Mouse (Mus musculus): Measurements from ENCODE around the gene Cdkn1b. TPM values are rescaled to one million over a fixed set of nuclear protein-coding genes. Genes with fewer than 3 reads are reported as not detected.

Cdkn1b gene
- polyA plus RNA-seq, 1 experiment from 2014 or later: 58.8 TPM

GRCm38 (mm10) chr6:134903368-134903767, 16.8 kb upstream of the Cdkn1b start:
- no peak for DNase-seq (ENCODE audit: low spot score)

GRCm38 (mm10) chr6:134903891-134904884, 16.0 kb upstream of the Cdkn1b start:
- DNase-seq (ENCODE audit: low spot score): no peak

- DNase-seq (ENCODE audit: low spot score): no peak
Measured at GRCm38 (mm10) chr6:134905811-134906210, 14.4 kb upstream of the Cdkn1b start.

GRCm38 (mm10) chr6:134914523-134914922, 5.7 kb upstream of the Cdkn1b start:
- DNase-seq (ENCODE audit: low spot score): no peak

GRCm38 (mm10) chr6:134916641-134917040, 3.6 kb upstream of the Cdkn1b start:
- DNase-seq (ENCODE audit: low spot score): peak; percentile 65

GRCm38 (mm10) chr6:134917087-134917486, 3.1 kb upstream of the Cdkn1b start:
- DNase-seq (ENCODE audit: low spot score): peak; percentile 72

GRCm38 (mm10) chr6:134918769-134919168, 1.4 kb upstream of the Cdkn1b start:
- DNase-seq (ENCODE audit: low spot score): peak; percentile 46

- peak; percentile 30 for DNase-seq (ENCODE audit: low spot score)
Measured at GRCm38 (mm10) chr6:134919511-134920189, 551 bp upstream of the Cdkn1b start.

GRCm38 (mm10) chr6:134921014-134921694, 953 bp downstream of the Cdkn1b start:
- peak; percentile 84 for DNase-seq (ENCODE audit: low spot score)

- DNase-seq (ENCODE audit: low spot score): no peak
Measured at GRCm38 (mm10) chr6:134921695-134922510, 1.7 kb downstream of the Cdkn1b start.

- no peak for DNase-seq (ENCODE audit: low spot score)
Measured at GRCm38 (mm10) chr6:134922511-134923195, 2.5 kb downstream of the Cdkn1b start.

GRCm38 (mm10) chr6:134923670-134924069, 3.5 kb downstream of the Cdkn1b start:
- DNase-seq (ENCODE audit: low spot score): no peak

- no peak for DNase-seq (ENCODE audit: low spot score)
Measured at GRCm38 (mm10) chr6:134924262-134924661, 4.1 kb downstream of the Cdkn1b start.

GRCm38 (mm10) chr6:134925673-134926337, 5.6 kb downstream of the Cdkn1b start:
- DNase-seq (ENCODE audit: low spot score): no peak

GRCm38 (mm10) chr6:134926338-134926705, 6.1 kb downstream of the Cdkn1b start:
- no peak for DNase-seq (ENCODE audit: low spot score)

- DNase-seq (ENCODE audit: low spot score): peak; percentile 62
Measured at GRCm38 (mm10) chr6:134926803-134927594, 6.8 kb downstream of the Cdkn1b start.

- DNase-seq (ENCODE audit: low spot score): no peak
Measured at GRCm38 (mm10) chr6:134927595-134928095, 7.4 kb downstream of the Cdkn1b start.

GRCm38 (mm10) chr6:134928096-134928888, 8.1 kb downstream of the Cdkn1b start:
- peak; percentile 88 for DNase-seq (ENCODE audit: low spot score)

Measured in thymus, postnatal 0 days (tissue).